Mouse (Mus musculus) CD4-positive, CD25-positive, alpha-beta regulatory T cell, adult 2 months (primary cell): ENCODE data around the gene Cdr2l.

Source experiments
- DNase-seq: peaks from one replicate; pipeline ENCODE4 v3.0.0-alpha.2; 2012; ENCODE audit warnings: low read depth, low spot score

Gene Cdr2l

DNA sequence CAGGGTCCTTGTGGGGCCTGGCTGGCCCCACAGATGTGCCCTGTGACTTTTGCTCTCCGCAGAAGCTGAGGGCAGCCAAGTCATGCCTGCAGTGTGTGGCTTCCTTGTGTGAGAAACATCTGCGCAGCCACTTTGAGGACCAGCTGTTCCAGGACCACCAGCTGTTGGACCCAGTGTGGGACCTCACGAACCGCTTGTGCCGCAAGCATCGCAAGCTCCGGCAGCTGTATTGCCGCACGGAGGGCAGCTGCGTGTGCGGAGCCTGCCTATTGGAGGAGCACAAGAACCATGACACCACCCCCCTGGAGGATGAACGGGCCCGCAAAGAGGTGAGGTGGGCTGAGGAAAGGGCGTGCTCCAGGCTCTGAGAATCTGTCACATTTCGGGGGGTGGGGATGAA lies 59.7 kb downstream of the Cdr2l start:
- no peak for DNase-seq
